Mouse (Mus musculus) hindbrain, embryonic 16.5 days (tissue): ENCODE measurements around the gene Lime1. TPM values are rescaled to one million over a fixed set of nuclear protein-coding genes. Genes with fewer than 3 reads are reported as not detected.

Source experiments
- ATAC-seq: fragments of 200-750 bp; cut with Nextera tagmentation; 2 replicates; pipeline ENCODE4 v1.8.0; 2017; ENCODE audit warnings: moderate TSS enrichment, moderate library complexity
- H3K27ac ChIP-seq: fragments of 300-500 bp; sonication (generic); 2 replicates; pipeline ENCODE4 v1.5.1; 2014; ENCODE audit warnings: low read depth, mild to moderate bottlenecking, control low read depth, low read length, moderate library complexity
- H3K27me3 ChIP-seq: fragments of 300-500 bp; sonication (generic); replicated peaks from 2 replicates; pipeline ENCODE4 v1.6.1; 2014; ENCODE audit warnings: low read length; ENCODE audit not compliant: control insufficient read depth, insufficient read depth
- H3K36me3 ChIP-seq: fragments of 300-500 bp; sonication (generic); 2 replicates; pipeline ENCODE4 v1.6.1; 2014; ENCODE audit warnings: mild to moderate bottlenecking, low read length, moderate library complexity, mixed read lengths; ENCODE audit not compliant: control insufficient read depth, insufficient read depth
- H3K4me1 ChIP-seq: fragments of 300-500 bp; sonication (generic); 2 replicates; pipeline ENCODE4 v1.6.1; 2014; ENCODE audit warnings: low read depth, low read length; ENCODE audit not compliant: control insufficient read depth, insufficient read depth
- H3K4me2 ChIP-seq: fragments of 300-500 bp; sonication (generic); 2 replicates; pipeline ENCODE4 v1.6.1; 2014; ENCODE audit warnings: mild to moderate bottlenecking, low read length, control low read depth, moderate library complexity
- H3K4me3 ChIP-seq: fragments of 300-500 bp; sonication (generic); 2 replicates; pipeline ENCODE4 v1.5.1; 2014; ENCODE audit warnings: mild to moderate bottlenecking, low read length, control low read depth, moderate library complexity
- H3K9ac ChIP-seq: fragments of 300-500 bp; sonication (generic); 2 replicates; pipeline ENCODE4 v1.6.1; 2014; ENCODE audit warnings: low read depth, mild to moderate bottlenecking, control low read depth, low read length, moderate library complexity
- H3K9me3 ChIP-seq: fragments of 300-500 bp; sonication (generic); 2 replicates; pipeline ENCODE4 v1.6.1; 2014; ENCODE audit warnings: mild to moderate bottlenecking, low read length, moderate library complexity; ENCODE audit not compliant: control insufficient read depth
- WGBS: fragments of 180-500 bp; shearing (Covaris S2); extraction: QIAGEN DNeasy Blood & Tissue Kit; methylation state at CpG from one replicate; pipeline ENCODE4 v1.1.7; 2014; 5-methylcytosine and 5-hydroxymethylcytosine counted together
- polyA plus RNA-seq: library from polyadenylated mRNA; unstranded; fragments of >200 nt; fragmentation: Nextera tagmentation; extraction: Ambion mirVana; gene quantifications from 2 replicates; pipeline ENCODE4 v1.2.1, GENCODE M21; 2015

Lime1 gene
- polyA plus RNA-seq, 1 experiment from 2014 or later: 46.4 TPM

DNA sequence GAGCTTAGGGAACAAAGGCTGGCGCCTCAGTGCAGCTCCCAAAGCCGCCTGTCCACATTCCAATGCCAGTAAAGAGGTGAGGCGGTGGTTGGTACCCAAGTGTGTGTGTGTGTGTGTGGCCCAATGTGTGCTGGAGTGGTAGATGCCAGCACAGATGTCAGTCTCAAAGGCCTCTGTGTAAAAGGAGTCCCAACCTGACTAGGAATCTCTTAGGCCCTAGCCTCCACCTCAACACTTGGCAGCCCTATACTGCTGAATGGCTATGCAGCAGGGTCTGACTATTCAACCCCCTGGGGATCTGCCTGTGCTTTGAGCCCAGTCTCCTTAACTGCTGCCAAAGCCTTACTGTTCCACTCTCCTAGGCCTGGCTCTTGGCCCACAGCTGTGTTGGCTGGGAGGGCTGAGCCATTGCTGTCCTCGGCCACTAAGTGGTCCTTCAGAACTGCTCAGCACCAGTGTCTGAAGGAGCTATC is 5.1 kb downstream of the Lime1 start:
- peak; percentile 80; the same call in 1 of the 2 replicates for ATAC-seq
- H3K4me1 ChIP-seq: peaks cover 7% of the 10 kb centered on the region; the same call in 1 of the 2 replicates
- H3K4me2 ChIP-seq: no peak overlapping the region
- H3K9me3 ChIP-seq: no peaks in the 10 kb centered on the region
- 58% methylated on average over 4 of the region's 4 CpGs for WGBS
- H3K4me3 ChIP-seq: no peak overlapping the region
- peak overlapping the region; percentile 35 for H3K27ac ChIP-seq
- H3K36me3 ChIP-seq: peaks cover 21% of the 10 kb centered on the region
- H3K27me3 ChIP-seq: no peaks in the 10 kb centered on the region
- H3K9ac ChIP-seq: no peak overlapping the region

DNA sequence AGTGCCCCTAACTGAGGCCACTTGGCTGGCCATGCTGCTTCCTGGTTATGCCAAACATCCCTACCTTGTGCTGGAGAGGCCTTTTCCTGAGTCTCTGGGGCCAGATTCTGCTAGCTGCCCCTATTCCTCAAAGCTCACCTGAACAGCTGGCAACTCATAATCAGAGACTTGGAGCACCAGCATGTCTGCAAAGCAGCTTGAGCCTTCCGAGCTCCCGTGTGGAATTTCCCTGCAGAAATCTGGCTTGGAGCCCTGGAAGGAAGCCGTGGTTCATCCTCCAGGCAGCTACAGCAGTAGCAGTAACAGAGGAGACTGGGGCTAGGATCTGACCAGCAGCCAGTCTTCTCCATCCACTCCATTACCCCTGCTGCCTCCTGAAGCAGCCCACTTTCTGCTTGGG is 6.0 kb downstream of the Lime1 start:
- Histone ChIP-seq H3K4me2 (no peak overlapping the region), H3K9me3 (no peaks in the 10 kb centered on the region), H3K4me3 (no peak overlapping the region), H3K27me3 (no peaks in the 10 kb centered on the region), H3K4me1 (peaks cover 7% of the 10 kb centered on the region; the same call in 1 of the 2 replicates), H3K9ac (no peak overlapping the region), H3K27ac (peak overlapping the region; percentile 32), H3K36me3 (peaks cover 16% of the 10 kb centered on the region)
- ATAC-seq: no peak
- WGBS: 76% methylated on average over 3 of the region's 3 CpGs

DNA sequence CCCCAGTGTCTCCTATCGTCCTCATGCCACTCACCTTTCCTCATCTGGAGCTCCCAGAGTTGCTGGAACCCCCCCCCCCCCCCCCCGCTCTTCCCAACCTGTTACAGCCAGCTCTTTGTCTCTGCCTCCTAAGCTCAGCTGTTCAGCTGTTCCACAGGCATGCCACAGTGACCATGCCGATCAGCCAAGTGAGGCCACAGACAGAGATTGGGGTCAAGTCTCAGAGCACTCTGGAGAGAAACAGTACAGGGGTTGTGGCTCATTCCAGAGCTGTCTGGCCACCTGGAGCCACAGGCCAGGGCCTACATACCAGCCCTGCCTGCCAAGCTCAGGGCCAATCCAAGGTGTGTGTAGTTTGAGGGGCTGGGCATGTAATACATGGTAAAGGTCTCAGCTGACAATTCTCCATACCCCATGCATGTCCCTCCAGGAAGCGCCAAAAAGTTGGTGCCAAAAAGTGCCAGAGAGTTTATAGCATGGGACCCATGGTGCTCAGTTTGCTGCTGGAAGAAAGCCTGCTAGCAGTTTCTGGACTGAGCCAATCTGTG is 6.9 kb downstream of the Lime1 start:
- Histone ChIP-seq H3K4me1 (peaks cover 7% of the 10 kb centered on the region; the same call in 1 of the 2 replicates), H3K9ac (no peak overlapping the region), H3K36me3 (peaks cover 21% of the 10 kb centered on the region), H3K27ac (no peak overlapping the region), H3K4me2 (no peak overlapping the region), H3K27me3 (no peaks in the 10 kb centered on the region), H3K4me3 (no peak overlapping the region), H3K9me3 (no peaks in the 10 kb centered on the region)
- 72% methylated on average over 3 of the region's 4 CpGs for WGBS
- ATAC-seq: no peak

DNA sequence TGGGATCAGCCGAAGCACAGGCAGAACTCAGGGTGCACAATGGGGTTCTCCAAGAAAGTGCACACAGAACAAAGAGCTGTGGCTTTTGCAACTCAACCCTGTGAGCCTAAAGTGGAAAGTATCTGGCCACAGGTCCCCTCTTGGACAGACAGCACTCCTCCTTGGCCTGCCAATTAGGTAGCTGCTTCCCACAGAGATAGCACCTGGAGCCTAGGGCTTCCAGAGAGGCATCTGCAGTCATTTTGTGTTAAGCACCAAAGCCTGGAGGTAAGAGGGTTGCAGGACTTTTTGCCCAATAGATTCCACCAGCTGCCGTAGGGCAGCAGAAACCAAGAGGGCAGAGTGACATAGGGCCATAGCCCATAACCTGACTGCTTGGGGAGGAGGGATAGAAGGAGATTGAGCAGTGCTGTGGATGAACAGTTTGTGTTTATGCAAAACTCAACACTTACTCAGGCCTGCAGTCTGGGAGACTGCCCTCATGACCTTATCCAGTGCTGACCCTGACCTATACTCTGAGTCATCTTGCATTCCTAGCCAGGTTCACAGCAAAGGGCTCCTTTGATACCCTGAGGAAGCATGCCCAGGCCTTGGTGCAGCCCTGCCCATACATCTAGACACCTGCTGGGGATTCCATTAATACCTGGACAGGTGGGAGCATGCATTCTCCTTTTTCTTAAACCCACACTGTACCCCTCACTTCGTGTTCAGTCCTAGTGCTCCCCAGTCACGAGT is 10.4 kb downstream of the Lime1 start:
- no peak overlapping the region for H3K9ac ChIP-seq
- no peak overlapping the region for H3K4me2 ChIP-seq
- no peaks in the 10 kb centered on the region for H3K9me3 ChIP-seq
- peaks cover 11% of the 10 kb centered on the region for H3K36me3 ChIP-seq
- no peaks in the 10 kb centered on the region for H3K27me3 ChIP-seq
- H3K4me1 ChIP-seq: peaks cover 1% of the 10 kb centered on the region; the same call in 1 of the 2 replicates
- ATAC-seq: no peak
- H3K4me3 ChIP-seq: no peak overlapping the region
- H3K27ac ChIP-seq: no peak overlapping the region
- WGBS: 81% methylated on average over 4 of the region's 4 CpGs

DNA sequence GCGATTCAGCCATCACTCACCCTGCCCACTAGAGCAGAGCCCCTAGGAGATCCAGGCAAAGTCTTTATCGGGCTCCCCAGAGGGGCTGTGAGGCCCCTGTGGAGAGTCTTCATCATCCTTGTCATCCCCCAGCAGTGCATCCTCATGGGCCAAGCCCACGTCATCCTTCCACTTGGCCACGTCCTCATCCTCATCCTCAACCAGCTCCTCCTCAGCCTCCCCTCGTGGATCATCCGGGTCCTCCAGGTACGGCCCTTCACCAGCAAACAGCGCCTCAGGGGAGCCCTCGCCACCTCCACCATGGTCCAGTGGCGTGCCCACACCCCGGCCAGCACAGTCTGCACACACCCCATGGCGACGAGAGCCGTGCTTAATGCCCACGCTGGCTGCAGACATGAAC is 11.1 kb downstream of the Lime1 start:
- Histone ChIP-seq H3K9me3 (no peaks in the 10 kb centered on the region), H3K27ac (no peak overlapping the region), H3K4me2 (no peak overlapping the region), H3K9ac (no peak overlapping the region), H3K4me3 (no peak overlapping the region), H3K27me3 (no peaks in the 10 kb centered on the region), H3K36me3 (peaks cover 11% of the 10 kb centered on the region), H3K4me1 (no peaks in the 10 kb centered on the region; the same call in 1 of the 2 replicates)
- WGBS: 88% methylated on average over 15 of the region's 15 CpGs
- ATAC-seq: no peak

DNA sequence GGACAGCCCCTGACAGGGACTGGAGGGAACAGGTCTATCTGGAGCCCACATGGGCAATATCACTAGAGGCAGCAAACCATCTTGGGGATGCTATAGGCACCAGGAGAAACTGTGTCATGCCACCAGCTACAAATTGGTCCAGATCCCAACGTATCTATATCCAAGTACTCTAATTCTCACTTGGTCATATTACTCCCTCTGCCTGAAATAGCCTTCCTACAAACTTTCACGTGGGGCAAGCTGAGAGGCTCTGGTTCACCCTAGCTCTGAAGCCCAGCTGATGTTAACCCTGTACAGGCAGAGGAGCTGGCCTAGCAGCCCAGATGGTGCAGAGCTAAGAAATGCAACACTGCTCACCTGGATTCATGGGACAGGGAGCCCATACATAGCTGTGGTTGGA is 11.7 kb downstream of the Lime1 start:
- Histone ChIP-seq H3K27ac (no peak overlapping the region), H3K4me3 (no peak overlapping the region), H3K27me3 (no peaks in the 10 kb centered on the region), H3K4me2 (no peak overlapping the region), H3K9ac (no peak overlapping the region), H3K36me3 (peaks cover 11% of the 10 kb centered on the region), H3K4me1 (no peaks in the 10 kb centered on the region), H3K9me3 (no peaks in the 10 kb centered on the region)
- 67% methylated on average over 2 of the region's 2 CpGs for WGBS
- ATAC-seq: no peak

DNA sequence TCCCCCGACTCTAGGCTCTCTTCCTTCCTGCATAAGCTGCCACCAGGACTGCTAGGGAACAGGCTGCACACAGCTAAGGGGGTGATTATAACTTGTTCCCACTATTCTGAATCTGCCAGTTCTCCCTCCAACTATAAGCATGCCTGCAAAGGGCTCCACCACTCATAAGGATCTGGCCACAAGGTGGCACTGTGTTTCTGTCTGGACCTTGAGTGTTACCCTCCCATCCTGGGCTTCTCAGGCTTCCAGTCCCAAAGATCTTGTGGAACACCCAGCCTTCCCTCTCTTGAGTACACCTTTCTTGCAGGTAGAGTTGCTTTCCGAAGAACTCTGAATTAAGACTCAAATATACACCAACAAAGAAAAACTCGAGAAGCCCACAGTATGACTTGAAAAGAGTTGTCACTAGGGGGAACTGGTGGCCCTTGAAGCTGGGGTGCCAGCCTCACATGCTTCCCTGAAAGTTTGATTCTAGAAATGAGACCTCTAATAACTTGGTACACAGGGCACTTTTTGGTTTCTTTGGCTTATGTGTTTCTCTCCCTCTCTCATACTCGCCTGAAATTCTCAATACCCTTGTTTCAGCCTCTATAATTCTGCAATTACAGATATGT is 12.8 kb downstream of the Lime1 start:
- Histone ChIP-seq H3K4me1 (no peaks in the 10 kb centered on the region), H3K4me2 (no peak overlapping the region), H3K4me3 (no peak overlapping the region), H3K9me3 (no peaks in the 10 kb centered on the region), H3K36me3 (peaks cover 11% of the 10 kb centered on the region), H3K27me3 (no peaks in the 10 kb centered on the region), H3K9ac (no peak overlapping the region), H3K27ac (no peak overlapping the region)
- ATAC-seq: peak; percentile 83
- 45% methylated on average over 4 of the region's 4 CpGs for WGBS

DNA sequence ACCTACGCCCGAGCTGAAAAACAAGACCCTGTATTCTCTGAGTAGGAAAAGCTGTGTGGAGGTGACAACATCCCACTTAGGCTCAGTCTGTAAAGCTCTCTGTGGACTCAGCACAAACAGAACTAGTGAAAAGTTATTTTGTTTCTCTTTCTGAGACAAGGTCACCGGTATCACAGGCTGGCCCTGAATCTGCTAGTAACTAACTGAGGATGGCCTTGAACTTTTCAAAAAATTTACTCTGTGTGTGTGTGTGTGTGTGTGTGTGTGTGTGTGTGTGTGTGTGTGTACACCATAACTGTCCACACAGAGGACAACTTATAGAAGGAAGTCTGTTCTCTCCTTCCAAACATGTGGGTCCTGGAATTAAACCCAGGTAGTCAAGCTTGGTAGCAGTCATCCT is 14.2 kb downstream of the Lime1 start:
- 94% methylated on average over 3 of the region's 3 CpGs for WGBS
- H3K4me3 ChIP-seq: no peak overlapping the region
- H3K4me2 ChIP-seq: no peak overlapping the region
- ATAC-seq: no peak
- H3K27me3 ChIP-seq: no peaks in the 10 kb centered on the region
- H3K9ac ChIP-seq: no peak overlapping the region
- H3K4me1 ChIP-seq: no peaks in the 10 kb centered on the region
- no peak overlapping the region for H3K27ac ChIP-seq
- H3K9me3 ChIP-seq: no peaks in the 10 kb centered on the region
- H3K36me3 ChIP-seq: peaks cover 11% of the 10 kb centered on the region

DNA sequence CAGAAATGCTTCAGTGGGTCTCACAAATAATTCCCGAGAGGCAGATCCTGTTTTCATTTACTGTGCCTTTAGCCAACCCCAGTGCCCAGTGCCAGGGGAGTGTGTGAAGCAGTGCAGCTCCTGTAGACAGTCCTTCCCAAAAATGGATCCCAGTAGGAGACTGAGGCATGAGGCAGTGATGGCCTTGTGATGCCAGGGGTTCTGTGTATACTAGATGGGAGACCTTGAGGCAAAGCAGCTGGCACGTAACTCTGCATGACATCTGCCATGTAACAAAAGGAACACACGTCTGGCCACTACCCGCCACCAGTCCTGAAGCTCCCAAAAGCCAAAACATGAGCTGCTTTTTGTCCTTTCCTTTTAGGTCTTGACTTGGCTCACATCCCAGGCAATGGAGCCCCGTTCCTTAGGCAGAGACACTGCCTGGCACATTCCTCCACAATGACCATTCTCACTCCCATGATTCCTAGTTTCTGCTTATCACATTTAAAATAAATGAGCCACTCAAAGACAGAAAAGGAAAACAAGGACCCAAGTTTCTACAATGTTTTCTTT is 17.4 kb downstream of the Lime1 start:
- Histone ChIP-seq H3K27ac (no peak overlapping the region), H3K4me2 (no peak overlapping the region), H3K36me3 (no peaks in the 10 kb centered on the region), H3K4me1 (no peaks in the 10 kb centered on the region), H3K9me3 (no peaks in the 10 kb centered on the region), H3K27me3 (no peaks in the 10 kb centered on the region), H3K9ac (no peak overlapping the region), H3K4me3 (no peak overlapping the region)
- ATAC-seq: no peak
- WGBS: 59% methylated on average over 5 of the region's 5 CpGs
